Mouse (Mus musculus): ENCODE data around the gene Hnrnpf. TPM values are rescaled to one million over a fixed set of nuclear protein-coding genes. Genes with fewer than 3 reads are reported as not detected.

The Hnrnpf gene
- 1,280 TPM for polyA plus RNA-seq (2017; shearing (Covaris generic))

DNA sequence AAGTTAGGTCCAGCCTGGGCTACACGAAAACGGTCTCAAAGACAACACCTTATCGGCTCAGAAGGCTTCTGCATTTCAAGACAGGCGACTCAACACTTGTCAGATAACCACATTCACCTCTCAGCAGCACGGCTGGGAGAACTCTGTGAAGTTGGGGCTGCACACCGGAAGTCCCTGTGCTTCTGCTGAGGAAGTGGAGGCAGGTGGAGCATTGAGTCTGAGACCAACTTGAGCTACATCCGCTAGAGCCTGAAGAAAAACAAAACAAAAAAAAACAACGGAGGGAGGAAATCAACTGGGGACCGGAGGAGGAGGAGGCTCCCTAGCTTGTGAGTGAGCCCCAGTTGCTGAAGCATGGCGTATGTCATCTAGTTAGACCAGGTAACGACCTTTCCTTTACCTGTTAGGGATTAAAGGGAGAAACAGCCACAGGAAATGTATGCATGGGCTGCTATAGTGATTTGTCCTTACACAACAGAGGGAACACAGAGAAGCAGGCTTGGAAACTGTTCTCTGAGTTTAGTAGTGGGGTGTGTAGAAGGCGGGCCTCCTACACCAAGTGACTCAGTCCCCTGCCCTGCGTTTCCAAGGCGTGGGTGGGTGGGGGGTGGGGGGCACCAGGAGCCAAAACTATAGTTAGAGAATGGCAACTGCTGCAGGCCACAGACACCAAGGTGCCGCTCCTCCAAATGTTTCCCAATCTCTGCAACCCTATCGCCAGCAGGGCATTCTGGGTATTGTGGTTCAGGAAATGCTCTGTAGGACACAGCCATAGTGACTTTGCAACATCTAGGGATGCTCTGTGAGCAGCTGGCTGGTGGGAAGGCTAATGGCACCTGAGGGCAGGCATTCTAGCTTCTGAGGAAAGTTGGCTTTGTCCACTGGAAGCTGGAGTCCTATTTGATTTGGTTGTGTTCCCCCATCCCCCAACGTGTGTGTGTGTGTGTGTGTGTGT, at the start of gene Hnrnpf:
Hnrnpf (plus strand) TSS at position 199 of the 955 bp plus-strand sequence.

GRCm38 (mm10) chr6:117861848-117862247, 38.3 kb upstream of the Hnrnpf start, which contains the start of gene Zfp239:
Gene Zfp239 (plus strand): TSS chr6:117862100.

DNA sequence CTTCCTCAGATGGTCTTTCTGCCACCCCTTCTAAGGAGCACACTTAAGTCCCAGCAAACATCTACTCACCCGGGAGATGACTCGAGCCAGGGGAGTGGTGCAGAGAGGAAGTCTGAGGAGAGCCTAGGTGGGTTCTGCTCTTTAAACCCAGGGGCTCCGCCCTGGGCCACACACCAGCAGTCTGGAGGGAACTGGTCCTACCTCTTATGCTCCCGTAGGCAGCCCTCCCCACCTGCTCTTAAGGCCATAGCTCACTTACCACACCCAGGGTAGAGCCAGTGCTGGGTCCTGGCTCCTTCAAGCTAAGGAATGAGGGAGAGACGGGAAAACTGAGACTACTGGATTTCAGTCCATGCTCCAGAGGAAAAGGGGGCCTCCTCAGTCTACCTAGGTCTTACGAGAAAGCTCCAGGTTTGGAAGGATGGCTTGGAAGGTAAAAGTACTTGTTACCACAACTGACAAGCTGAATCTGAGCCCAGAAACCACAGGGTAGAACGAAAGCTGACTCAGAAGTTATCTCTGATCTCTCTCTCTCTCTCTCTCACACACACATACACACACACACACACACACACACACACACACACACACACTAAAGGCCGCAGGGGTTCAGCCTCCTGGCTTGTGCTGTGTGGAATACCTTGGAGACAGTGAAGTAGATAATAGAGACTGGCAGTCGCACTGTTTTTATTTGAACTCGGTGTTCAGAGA, 37.3 kb downstream of the Hnrnpf start, which contains the start of gene Fxyd4:
Fxyd4 (minus strand) TSS at position 471 of the 711 bp plus-strand sequence.

Other genes starting within 250 kb of the Hnrnpf start
- gene Zfp637, start 59.1 kb upstream of the Hnrnpf start, polyA plus RNA-seq (2017; shearing (Covaris generic)), result 9.6 TPM
- 2.9 TPM for gene Zfp239, start 38.2 kb upstream of the Hnrnpf start, polyA plus RNA-seq (2017; shearing (Covaris generic))
- gene Fxyd4, start 37.4 kb downstream of the Hnrnpf start, polyA plus RNA-seq (2017; shearing (Covaris generic)), result 2.7 TPM
- 0.90 TPM for gene Rasgef1a, start 111.1 kb downstream of the Hnrnpf start, polyA plus RNA-seq (2017; shearing (Covaris generic))
- gene Csgalnact2, start 238.8 kb downstream of the Hnrnpf start, polyA plus RNA-seq (2017; shearing (Covaris generic)), result 12.9 TPM

All from effector memory CD4-positive, alpha-beta T cell, adult 7 months (primary cell).